Mouse (Mus musculus) neural tube, embryonic 13.5 days (tissue): Measurements from ENCODE around the gene Gstt1. TPM values are rescaled to one million over a fixed set of nuclear protein-coding genes. Genes with fewer than 3 reads are reported as not detected.
"Not testable (repeated sequence)": the region's sequence is repeated elsewhere in the genome, so short reads cannot be mapped to it uniquely, and the experiment has no call there.

Experiments used
- ATAC-seq: fragments of 200-750 bp; cut with Nextera tagmentation; 2 replicates; pipeline ENCODE4 v1.8.0; 2017; ENCODE audit warnings: low read depth, mild to moderate bottlenecking, moderate TSS enrichment, moderate library complexity
- H3K27ac ChIP-seq: fragments of 300-500 bp; sonication (generic); replicated peaks from 2 replicates; pipeline ENCODE4 v1.5.1; 2015; ENCODE audit warnings: moderate library complexity, mild to moderate bottlenecking, inconsistent platforms
- H3K27me3 ChIP-seq: fragments of 300-500 bp; sonication (generic); 2 replicates; pipeline ENCODE4 v1.6.1; 2015; ENCODE audit warnings: mild to moderate bottlenecking, inconsistent platforms
- H3K36me3 ChIP-seq: fragments of 300-500 bp; sonication (generic); 2 replicates; pipeline ENCODE4 v1.6.1; 2015; ENCODE audit warnings: mild to moderate bottlenecking, inconsistent platforms
- H3K4me1 ChIP-seq: fragments of 300-500 bp; sonication (generic); replicated peaks from 2 replicates; pipeline ENCODE4 v1.6.1; 2015; ENCODE audit warnings: inconsistent platforms
- H3K4me2 ChIP-seq: fragments of 300-500 bp; sonication (generic); 2 replicates; pipeline ENCODE4 v1.6.1; 2015; ENCODE audit warnings: inconsistent platforms, mild to moderate bottlenecking, moderate library complexity
- H3K4me3 ChIP-seq: fragments of 300-500 bp; sonication (generic); 2 replicates; pipeline ENCODE4 v1.5.1; 2015; ENCODE audit warnings: mild to moderate bottlenecking, inconsistent platforms
- H3K9ac ChIP-seq: fragments of 300-500 bp; sonication (generic); 2 replicates; pipeline ENCODE4 v1.6.1; 2015; ENCODE audit warnings: moderate library complexity, mild to moderate bottlenecking, inconsistent platforms
- H3K9me3 ChIP-seq: fragments of 300-500 bp; sonication (generic); 2 replicates; pipeline ENCODE4 v1.6.1; 2016; ENCODE audit warnings: inconsistent platforms
- WGBS: fragments of 180-500 bp; shearing (Covaris S2); methylation state at CpG from one replicate; pipeline ENCODE4 v1.1.7; 2015; 5-methylcytosine and 5-hydroxymethylcytosine counted together
- polyA plus RNA-seq: library from polyadenylated mRNA; unstranded; fragments of >200 nt; fragmentation: Nextera tagmentation; extraction: Ambion mirVana; gene quantifications from 2 replicates; pipeline ENCODE4 v1.2.1, GENCODE M21; 2015

Gene Gstt1
- polyA plus RNA-seq, 1 experiment from 2014 or later: 5.6 TPM

DNA sequence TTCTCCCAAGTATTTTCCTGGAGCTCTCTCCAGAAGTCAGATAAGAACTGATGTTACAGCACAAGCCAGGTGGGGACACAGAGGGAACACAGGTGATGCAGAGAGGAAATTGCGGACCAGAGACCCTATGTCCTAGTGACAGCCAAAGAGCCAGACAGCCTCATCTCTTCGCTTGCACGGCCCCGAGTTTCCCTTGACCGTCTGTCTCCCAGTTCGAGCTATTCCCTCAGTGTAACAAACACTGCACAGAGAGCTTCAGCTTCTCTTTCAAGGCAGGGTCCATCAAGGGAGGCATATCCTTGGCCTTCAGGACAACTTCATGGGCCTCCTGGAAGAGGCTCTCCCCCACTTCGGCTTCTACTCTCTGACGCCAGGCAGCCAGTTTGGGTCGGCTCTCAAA, 23.8 kb downstream of the Gstt1 start:
- no peak for ATAC-seq
- WGBS: 94% methylated on average over 9 of the region's 9 CpGs
- peaks cover 27% of the 10 kb centered on the region for H3K27me3 ChIP-seq
- H3K9ac ChIP-seq: no peak overlapping the region
- no peaks in the 10 kb centered on the region for H3K9me3 ChIP-seq
- no peaks in the 10 kb centered on the region for H3K36me3 ChIP-seq
- H3K4me1 ChIP-seq: peaks cover 15% of the 10 kb centered on the region
- H3K4me2 ChIP-seq: no peak overlapping the region
- no peak overlapping the region for H3K27ac ChIP-seq
- no peak overlapping the region for H3K4me3 ChIP-seq

DNA sequence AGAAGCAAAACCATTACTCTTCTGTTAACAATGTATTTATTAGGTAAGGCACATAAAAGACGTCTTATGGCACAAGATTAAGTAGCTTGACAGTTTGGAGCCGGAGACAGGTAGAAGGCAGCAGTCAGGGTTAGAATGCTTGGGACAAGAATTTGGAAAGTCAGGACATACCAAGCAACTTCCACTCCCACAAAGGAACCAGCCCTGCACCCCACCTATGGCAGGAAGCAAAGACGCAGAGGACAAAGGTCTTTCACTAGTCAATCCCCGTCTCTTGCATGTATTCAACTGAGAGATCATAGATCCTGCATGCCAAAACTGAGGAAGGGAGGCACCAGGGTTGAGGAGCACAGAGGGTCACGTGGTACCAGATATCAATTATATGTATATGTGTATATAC, 24.3 kb downstream of the Gstt1 start:
- H3K27ac ChIP-seq: no peak overlapping the region
- H3K36me3 ChIP-seq: no peaks in the 10 kb centered on the region
- ATAC-seq: no peak
- H3K9me3 ChIP-seq: no peaks in the 10 kb centered on the region
- no peak overlapping the region for H3K9ac ChIP-seq
- 91% methylated on average over 5 of the region's 5 CpGs for WGBS
- peaks cover 22% of the 10 kb centered on the region for H3K27me3 ChIP-seq
- H3K4me2 ChIP-seq: 0 out of 2 replicates have a peak overlapping the region, but pooled peaks have one; percentile 96
- H3K4me1 ChIP-seq: peaks cover 15% of the 10 kb centered on the region
- H3K4me3 ChIP-seq: no peak overlapping the region

DNA sequence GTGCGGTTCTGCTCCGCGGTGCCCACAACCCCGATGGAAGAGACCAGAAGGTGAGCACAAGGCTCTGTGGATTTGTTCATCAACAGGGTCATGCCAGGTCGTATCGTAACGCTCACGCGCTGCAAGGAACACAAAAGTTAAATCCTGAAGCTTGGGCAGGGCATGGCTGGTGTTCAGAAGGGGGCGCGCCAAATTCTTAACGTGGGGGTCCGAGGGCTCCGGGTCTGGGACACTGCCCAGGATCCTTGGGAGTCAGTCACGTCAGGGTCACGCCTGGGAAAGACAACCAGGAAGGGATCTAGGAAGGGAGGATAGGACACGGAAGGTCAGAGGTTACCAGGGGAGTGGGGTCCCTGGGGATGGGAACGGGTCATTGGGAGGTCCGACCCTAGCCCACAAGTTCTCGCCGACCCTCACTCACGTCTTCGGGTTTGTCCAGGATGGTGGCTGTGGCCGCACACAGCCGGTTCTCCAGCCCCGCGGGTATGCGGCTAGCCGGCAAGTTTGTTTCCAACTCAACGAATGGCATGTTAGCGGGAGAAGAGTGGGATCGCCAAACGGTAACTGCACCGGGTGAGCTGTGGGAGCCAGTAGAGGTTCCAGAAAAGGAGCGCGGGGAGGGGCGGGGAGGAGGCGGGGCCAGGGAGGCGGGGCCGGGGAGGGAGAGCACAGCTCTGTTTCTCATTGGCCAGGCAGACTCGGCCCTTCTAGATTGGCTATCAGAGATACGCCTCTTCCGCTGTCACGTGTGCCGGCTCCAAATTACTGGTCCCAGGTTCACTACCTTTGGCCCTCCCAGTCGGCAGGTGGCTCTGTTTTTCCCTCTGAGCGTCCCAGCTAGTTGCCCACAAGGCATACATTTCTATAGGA, 25.4 kb downstream of the Gstt1 start, which contains the start of gene Ddt:
TSS of gene Ddt (minus strand) at position 620 of the 870 bp plus-strand sequence.
- under 1% methylated on average over 46 of the region's 47 CpGs for WGBS
- Histone ChIP-seq H3K9me3 (no peaks in the 10 kb centered on the region), H3K4me1 (peaks cover 15% of the 10 kb centered on the region), H3K27ac (no peak within 1 kb of the TSS), H3K4me3 (peak within 1 kb of the TSS; percentile 51), H3K27me3 (peaks cover 14% of the 10 kb centered on the region; the same call in 1 of the 2 replicates), H3K36me3 (no peaks in the 10 kb centered on the region), H3K4me2 (peak within 1 kb of the TSS; percentile 96), H3K9ac (peak within 1 kb of the TSS; percentile 72)
- ATAC-seq: peak; percentile 97

DNA sequence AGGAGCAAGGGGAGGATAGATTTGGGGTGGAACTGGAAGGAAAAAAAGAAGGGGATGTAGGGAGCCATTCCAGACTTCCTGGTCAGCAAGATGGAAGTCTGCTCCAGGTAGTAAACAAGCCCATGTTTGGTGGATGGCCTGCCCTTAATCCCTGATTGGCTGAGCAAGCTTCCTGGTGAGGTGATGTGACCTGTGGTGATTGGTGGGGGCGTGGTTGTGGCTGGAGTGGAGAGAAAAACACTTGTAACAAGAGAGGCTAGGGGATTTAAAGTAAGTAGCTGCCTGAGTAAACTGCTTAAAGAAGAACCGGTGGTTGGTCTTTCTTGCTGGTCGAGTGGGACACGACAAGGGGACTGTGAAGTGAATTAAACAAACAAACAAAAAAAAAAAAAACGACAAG, 30.6 kb downstream of the Gstt1 start:
- not testable (repeated sequence) for H3K4me2 ChIP-seq, H3K9me3 ChIP-seq, ATAC-seq, H3K36me3 ChIP-seq, H3K27ac ChIP-seq, H3K4me3 ChIP-seq, H3K27me3 ChIP-seq, H3K9ac ChIP-seq
- peaks cover 20% of the 10 kb centered on the region for H3K4me1 ChIP-seq
- WGBS: 45% methylated on average over 5 of the region's 5 CpGs

DNA sequence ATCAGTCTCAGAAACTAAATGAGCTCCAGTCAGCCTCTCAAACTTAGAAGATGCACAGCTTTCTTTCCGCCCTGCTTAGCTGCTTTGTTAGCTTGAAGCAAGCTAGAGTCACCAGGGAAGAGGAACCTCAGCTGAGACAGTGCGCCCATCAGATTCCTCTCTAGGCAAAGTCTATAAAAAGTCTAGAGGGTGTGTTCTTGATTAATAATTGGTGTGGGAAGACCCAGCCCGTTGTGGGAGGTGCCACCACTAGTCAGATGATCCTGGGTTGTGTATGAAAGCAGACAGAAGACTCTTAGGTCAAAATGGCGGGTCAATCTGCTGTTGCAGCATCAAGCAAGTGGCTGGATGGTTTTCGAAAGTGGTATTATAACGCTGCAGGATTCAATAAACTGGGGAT, 31.5 kb downstream of the Gstt1 start:
- ATAC-seq: no peak
- no peak overlapping the region for H3K4me3 ChIP-seq
- no peaks in the 10 kb centered on the region for H3K27me3 ChIP-seq
- H3K4me2 ChIP-seq: no peak overlapping the region
- H3K9me3 ChIP-seq: no peaks in the 10 kb centered on the region
- no peak overlapping the region for H3K9ac ChIP-seq
- H3K27ac ChIP-seq: no peak overlapping the region
- H3K4me1 ChIP-seq: peaks cover 18% of the 10 kb centered on the region
- H3K36me3 ChIP-seq: no peaks in the 10 kb centered on the region
- WGBS: 88% methylated on average over 6 of the region's 6 CpGs

DNA sequence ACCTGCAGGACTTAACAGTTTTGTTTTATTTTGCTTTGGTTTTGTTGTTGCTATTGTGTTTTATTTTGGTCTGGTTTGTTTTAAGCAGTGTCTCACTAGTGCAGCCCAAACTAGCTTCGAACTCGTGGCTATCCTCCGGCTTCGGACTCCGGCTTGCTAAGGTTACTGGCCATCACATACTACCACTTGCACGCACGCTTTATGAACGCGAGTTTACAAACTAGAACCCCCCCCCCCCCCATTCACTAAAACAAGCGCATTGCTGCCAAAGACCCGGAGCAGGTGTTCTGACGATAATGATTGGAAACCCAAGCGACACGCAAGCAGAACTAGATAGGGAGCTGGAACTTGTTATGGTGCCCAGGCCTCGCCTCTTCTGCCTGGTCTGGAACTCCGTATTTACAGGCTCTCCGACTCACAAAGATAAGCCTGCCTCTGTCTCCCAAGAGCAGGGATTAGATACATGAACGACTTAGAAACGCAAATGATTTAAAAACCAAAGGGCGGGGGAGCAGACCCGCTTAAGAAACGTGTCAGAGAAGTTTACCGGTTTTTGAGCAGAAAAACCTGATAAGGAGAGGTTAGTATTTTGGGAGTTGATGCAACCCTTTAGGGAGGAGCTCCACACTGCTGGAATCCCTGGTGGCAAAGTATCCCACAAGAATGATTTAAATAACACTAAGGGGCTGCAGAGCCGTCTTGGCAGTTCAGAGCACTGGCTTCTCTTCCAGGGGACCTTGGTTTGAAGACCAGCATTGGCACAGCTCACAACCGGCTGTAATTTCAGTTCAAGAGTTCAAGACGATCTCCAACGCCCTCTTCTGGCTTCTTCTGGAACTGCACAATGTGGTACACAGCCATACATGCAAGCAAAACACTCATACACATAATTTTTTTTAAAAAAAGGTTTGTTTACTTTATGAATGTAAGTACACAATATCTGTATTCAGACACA, 33.6 kb downstream of the Gstt1 start:
- H3K27me3 ChIP-seq: no peaks in the 10 kb centered on the region
- WGBS: 1% methylated on average over 27 of the region's 27 CpGs
- H3K36me3 ChIP-seq: peaks cover 8% of the 10 kb centered on the region; the same call in 1 of the 2 replicates
- peak overlapping the region; percentile 87 for H3K4me3 ChIP-seq
- H3K9ac ChIP-seq: peak overlapping the region; percentile 87
- H3K4me1 ChIP-seq: peaks cover 22% of the 10 kb centered on the region
- no peaks in the 10 kb centered on the region for H3K9me3 ChIP-seq
- H3K27ac ChIP-seq: peak overlapping the region; percentile 67
- peak overlapping the region; percentile 88 for H3K4me2 ChIP-seq
- peak; percentile 58 for ATAC-seq

DNA sequence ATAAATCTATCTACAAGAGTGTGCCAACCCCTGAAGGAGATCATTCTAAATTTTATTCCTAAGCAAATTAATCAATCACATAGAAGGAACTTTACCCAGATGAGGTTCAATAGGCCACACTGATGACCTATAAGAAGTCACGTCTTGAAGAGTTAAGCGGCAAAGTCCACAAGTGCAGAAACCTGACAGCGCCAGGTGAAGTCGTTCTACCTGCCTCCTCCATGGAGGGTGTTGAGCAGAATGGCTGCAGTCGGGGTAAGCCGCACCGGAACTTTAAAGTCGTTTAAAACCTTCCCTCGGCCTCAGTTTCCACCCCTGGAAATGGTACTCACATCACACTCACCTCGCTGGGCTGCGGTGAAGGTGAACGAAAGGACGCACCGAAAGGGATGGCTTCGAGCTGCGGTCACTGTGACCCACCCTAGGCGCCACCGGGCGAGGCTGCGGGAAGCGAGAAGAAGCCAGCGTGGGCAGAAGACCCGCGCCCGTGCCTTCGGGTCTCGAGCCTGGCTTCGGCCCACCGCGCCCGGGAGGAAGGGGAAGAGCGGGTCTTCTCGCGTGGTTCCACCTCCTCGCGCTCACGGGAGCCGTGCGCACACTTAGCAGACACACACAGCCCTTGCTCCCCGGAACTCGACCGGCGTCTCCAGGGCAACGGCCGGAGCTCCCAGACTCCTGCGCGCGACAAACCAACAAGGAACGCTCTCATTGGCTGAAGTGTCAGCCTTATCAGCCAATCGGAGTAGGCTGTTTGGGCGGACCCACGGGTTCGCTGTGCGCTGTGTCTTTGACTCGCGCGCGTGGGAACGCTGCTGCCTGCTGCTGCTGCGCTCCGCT, 34.5 kb downstream of the Gstt1 start, which contains the start of gene Cabin1:
TSS of gene Cabin1 (minus strand) at position 660 of the 837 bp plus-strand sequence.
- peak within 1 kb of the TSS; percentile 82 for H3K27ac ChIP-seq
- no peaks in the 10 kb centered on the region for H3K27me3 ChIP-seq
- H3K4me1 ChIP-seq: peaks cover 22% of the 10 kb centered on the region
- under 1% methylated on average over 61 of the region's 61 CpGs for WGBS
- peaks cover 8% of the 10 kb centered on the region; the same call in 1 of the 2 replicates for H3K36me3 ChIP-seq
- peak within 1 kb of the TSS; percentile 88 for H3K4me2 ChIP-seq
- H3K9me3 ChIP-seq: no peaks in the 10 kb centered on the region
- H3K9ac ChIP-seq: peak within 1 kb of the TSS; percentile 87
- peak within 1 kb of the TSS; percentile 87 for H3K4me3 ChIP-seq
- peak; percentile 99 for ATAC-seq

DNA sequence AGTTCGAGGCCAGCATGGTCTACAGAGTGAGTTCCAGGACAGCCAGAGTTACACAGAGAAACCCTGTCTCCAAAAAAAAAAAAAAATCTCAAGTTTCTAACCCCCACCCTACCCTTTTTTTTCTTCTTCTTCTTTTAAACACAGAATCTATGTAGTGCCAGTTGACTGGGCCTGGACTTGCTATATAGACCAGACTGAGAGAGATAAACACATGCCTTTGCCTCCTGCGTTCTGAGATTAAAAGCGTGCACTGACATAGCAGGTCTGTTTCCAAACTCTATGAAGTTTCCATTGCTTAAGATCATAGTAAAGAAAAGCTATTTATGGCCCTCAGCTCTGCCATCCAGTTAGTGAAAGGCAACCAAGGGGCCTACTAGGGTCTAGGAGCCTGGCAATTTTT, 36.0 kb downstream of the Gstt1 start:
- ATAC-seq: no peak
- Histone ChIP-seq H3K9ac (0 out of 2 replicates have a peak overlapping the region, but pooled peaks have one; percentile 13), H3K4me2 (peak overlapping the region; percentile 88; the same call in 1 of the 2 replicates), H3K4me1 (peaks cover 22% of the 10 kb centered on the region), H3K4me3 (no peak overlapping the region), H3K36me3 (peaks cover 13% of the 10 kb centered on the region), H3K27me3 (no peaks in the 10 kb centered on the region), H3K27ac (no peak overlapping the region), H3K9me3 (peaks cover 3% of the 10 kb centered on the region; the same call in 1 of the 2 replicates)
- 93% methylated on average over 3 of the region's 3 CpGs for WGBS

DNA sequence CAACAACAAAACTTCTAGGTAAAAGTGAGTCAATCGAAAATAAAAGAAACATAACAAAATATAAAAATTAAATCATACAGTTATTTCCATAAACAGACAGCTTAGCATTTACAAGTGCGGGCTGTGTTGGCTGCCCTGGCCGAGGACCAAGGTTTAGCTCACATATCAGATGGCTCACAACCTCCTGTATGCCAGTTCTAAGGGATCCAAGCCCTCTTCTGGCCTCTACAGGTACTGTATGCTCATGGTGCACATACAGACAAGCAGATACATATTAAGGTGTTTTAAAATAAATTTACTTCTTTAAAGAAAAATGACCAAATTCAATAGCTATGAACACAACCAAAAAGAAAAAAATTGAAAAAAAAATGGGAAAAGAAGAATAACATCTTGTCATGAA, 38.1 kb downstream of the Gstt1 start:
- WGBS: 98% methylated on average over 3 of the region's 3 CpGs
- no peak overlapping the region for H3K27ac ChIP-seq
- H3K9ac ChIP-seq: no peak overlapping the region
- H3K4me3 ChIP-seq: no peak overlapping the region
- no peaks in the 10 kb centered on the region for H3K27me3 ChIP-seq
- peaks cover 22% of the 10 kb centered on the region for H3K4me1 ChIP-seq
- peaks cover 3% of the 10 kb centered on the region; the same call in 1 of the 2 replicates for H3K9me3 ChIP-seq
- no peak for ATAC-seq
- no peak overlapping the region for H3K4me2 ChIP-seq
- peaks cover 19% of the 10 kb centered on the region for H3K36me3 ChIP-seq

DNA sequence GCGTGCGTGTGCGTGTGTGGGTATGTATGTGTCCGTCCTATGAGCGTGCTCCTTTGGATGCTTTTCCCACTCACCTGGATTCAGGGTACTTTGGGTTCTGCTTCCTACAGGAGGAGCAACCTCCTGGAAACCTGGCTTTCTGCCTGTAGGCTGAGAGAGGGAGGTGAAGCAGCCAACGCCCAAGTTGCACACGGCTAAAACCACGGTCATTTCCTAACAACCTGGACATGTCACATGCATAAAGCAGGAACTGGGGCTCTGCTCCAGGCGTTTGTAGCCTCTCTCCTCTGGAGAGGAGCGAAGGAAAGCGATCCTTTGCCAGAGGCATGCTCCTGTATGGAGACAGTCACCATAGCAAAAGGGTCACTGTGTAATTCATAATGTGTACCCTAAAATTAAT, 41.7 kb downstream of the Gstt1 start:
- Histone ChIP-seq H3K36me3 (peaks cover 54% of the 10 kb centered on the region), H3K27ac (no peak overlapping the region), H3K27me3 (no peaks in the 10 kb centered on the region), H3K4me3 (no peak overlapping the region), H3K4me1 (0 out of 2 replicates have a peak, but pooled peaks cover 2% of the 10 kb centered on the region), H3K9ac (no peak overlapping the region), H3K9me3 (peaks cover 3% of the 10 kb centered on the region; the same call in 1 of the 2 replicates), H3K4me2 (no peak overlapping the region)
- no peak for ATAC-seq
- WGBS: 96% methylated on average over 11 of the region's 11 CpGs

DNA sequence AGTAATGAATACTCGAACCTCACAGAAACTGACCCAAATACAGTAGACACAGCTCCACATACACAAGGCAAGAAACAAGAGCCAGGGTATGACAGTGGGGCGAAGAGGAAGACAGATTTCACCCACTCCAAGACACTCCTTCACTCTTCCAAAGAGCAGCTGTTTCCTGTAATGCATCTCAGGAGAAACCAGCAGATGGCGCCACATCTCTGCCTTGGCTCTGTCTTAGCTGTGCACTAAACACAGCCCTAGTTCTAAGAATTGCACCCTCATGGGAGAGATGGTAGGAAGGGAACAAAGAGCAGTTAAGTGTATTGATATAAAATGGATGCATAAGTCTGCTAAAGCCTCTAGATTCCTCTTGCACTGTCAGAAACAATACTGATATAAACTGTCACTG, 54.4 kb downstream of the Gstt1 start:
- Histone ChIP-seq H3K9me3 (no peaks in the 10 kb centered on the region), H3K4me1 (peaks cover 5% of the 10 kb centered on the region), H3K36me3 (peaks cover 92% of the 10 kb centered on the region), H3K4me3 (no peak overlapping the region), H3K27me3 (no peaks in the 10 kb centered on the region), H3K9ac (peak overlapping the region; percentile 43), H3K4me2 (no peak overlapping the region), H3K27ac (peak overlapping the region; percentile 74)
- ATAC-seq: peak; percentile 95
- WGBS: 50% methylated on average over 3 of the region's 3 CpGs
